19 mouse cellular contexts compared by ENCODE assay signal in the genomic region with DNA sequence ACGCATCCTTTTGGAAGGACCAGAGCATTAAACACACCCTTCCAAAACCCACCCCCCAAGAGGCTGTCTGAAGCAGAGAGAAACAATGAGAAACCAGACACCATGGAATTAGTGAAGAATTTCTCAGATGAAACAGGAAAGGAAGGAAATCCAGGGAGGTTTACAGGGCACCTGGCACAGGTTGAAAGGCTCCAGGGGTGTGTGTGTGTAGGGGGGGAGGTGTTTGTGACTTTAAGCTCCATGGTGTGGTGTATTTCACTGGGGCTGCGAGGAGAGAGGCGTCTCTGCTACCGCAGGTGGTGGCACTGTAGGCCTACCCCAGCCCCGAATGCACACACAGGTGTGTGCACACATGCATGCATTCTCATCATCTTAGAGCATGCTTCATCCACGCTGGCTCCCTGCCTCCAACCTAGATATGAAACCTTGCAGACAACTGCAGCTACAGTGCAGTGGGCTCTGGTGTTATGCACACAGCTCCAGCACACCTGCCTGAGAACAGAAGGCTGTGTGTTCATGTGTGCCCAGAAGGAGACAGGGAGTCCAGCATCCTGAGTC. TPM values are rescaled to one million over a fixed set of nuclear protein-coding genes. Genes with fewer than 3 reads are reported as not detected.
DNase-seq lines count a peak whose midpoint lies in the region; ATAC-seq and TF ChIP-seq lines count a peak whose summit lies in the region.
"Had no signal": no experiment of that assay in that cellular context is flagged by ENCODE, and none has a peak within 500 bp of the region (broad histone marks: within the 10 kb centered on the region; RNA-seq: fewer than 3 reads in every experiment).

No protein-coding gene starts in this region.

- H3K4me2 ChIP-seq in limb, embryonic 12.5 days, result no peak overlapping the region
- no peak overlapping the region for H3K4me2 ChIP-seq in embryonic facial prominence, embryonic 14.5 days (ENCODE audit: low read depth, low read length)
- H3K4me2 ChIP-seq: forebrain, embryonic 12.5 days had no signal

- peak; percentile 7 for DNase-seq in gastrocnemius, adult 2 months
- DNase-seq in gastrocnemius, postnatal 10 days, result no peak
- DNase-seq in limb, embryonic 10.5 days (ENCODE audit: low spot score), result no peak
- DNase-seq in embryonic facial prominence, embryonic 14.5 days (ENCODE audit: low spot score), result peak; percentile 56
- DNase-seq in naive thymus-derived CD4-positive, alpha-beta T cell, adult 2 months (ENCODE audit: low read depth), result peak; percentile 21
- DNase-seq in lung, adult 2 months, result no peak
- DNase-seq: adrenal gland, adult 8-10 months; cerebellum, adult 18-20 months; cerebellum, adult 9-11 months; cerebellum, postnatal 36 days; heart, adult 18-20 months; heart, postnatal 10 days; heart, postnatal 4 days; kidney, adult 2 months had no signal

- intact Hi-C loops in gastrocnemius, adult 2 months (cut with DNase I), result no loop called here

- WGBS in limb, embryonic 12.5 days, result 50% methylated on average over 6 of the region's 6 CpGs
- 75% methylated on average over 6 of the region's 6 CpGs for WGBS in limb, embryonic 10.5 days
- 37% methylated on average over 6 of the region's 6 CpGs for WGBS in embryonic facial prominence, embryonic 14.5 days
- 82% methylated on average over 6 of the region's 6 CpGs for WGBS in lung, adult 2 months

- 0 out of 2 replicates have a peak, but pooled peaks have one; percentile 31 for ATAC-seq in limb, embryonic 12.5 days (ENCODE audit: insufficient number of reproducible peaks, insufficient read depth, low FRiP score, low TSS enrichment, low read depth)
- peak; percentile 84 for ATAC-seq in embryonic facial prominence, embryonic 14.5 days (ENCODE audit: low read depth)
- ATAC-seq: forebrain, embryonic 16.5 days; intestine, embryonic 16.5 days had no signal

- no peak overlapping the region for H3K4me3 ChIP-seq in gastrocnemius, adult 2 months
- no peak overlapping the region for H3K4me3 ChIP-seq in limb, embryonic 12.5 days (replicated peaks)
- no peak overlapping the region for H3K4me3 ChIP-seq in limb, embryonic 10.5 days
- no peak overlapping the region for H3K4me3 ChIP-seq in embryonic facial prominence, embryonic 14.5 days (ENCODE audit: low read depth, low read length)
- H3K4me3 ChIP-seq in lung, adult 2 months (replicated peaks; ENCODE audit: extremely low read depth, low read depth, low read length), result no peak overlapping the region
- H3K4me3 ChIP-seq: forebrain, embryonic 12.5 days; heart, embryonic 10.5 days had no signal

- no peak for TF ChIP-seq CTCF in gastrocnemius, adult 2 months (IDR thresholded peaks at IDR 0.05)
- TF ChIP-seq CTCF in lung, adult 2 months (IDR thresholded peaks at IDR 0.05; ENCODE audit: insufficient read depth, low read length), result no peak

- peaks cover 5% of the 10 kb centered on the region; the same call in 1 of the 2 replicates for H3K9me3 ChIP-seq in limb, embryonic 12.5 days
- H3K9me3 ChIP-seq in limb, embryonic 10.5 days (replicated peaks), result no peaks in the 10 kb centered on the region
- no peaks in the 10 kb centered on the region for H3K9me3 ChIP-seq in embryonic facial prominence, embryonic 14.5 days (ENCODE audit: control insufficient read depth, low read length)
- H3K9me3 ChIP-seq: forebrain, embryonic 12.5 days had no signal

- peaks cover 23% of the 10 kb centered on the region for H3K4me1 ChIP-seq in limb, embryonic 12.5 days (replicated peaks)
- peaks cover 26% of the 10 kb centered on the region for H3K4me1 ChIP-seq in limb, embryonic 10.5 days
- peaks cover 19% of the 10 kb centered on the region for H3K4me1 ChIP-seq in embryonic facial prominence, embryonic 14.5 days (ENCODE audit: control insufficient read depth, insufficient read depth, low read length)
- H3K4me1 ChIP-seq in lung, adult 2 months (ENCODE audit: control insufficient read depth, insufficient read depth, low read length), result peaks cover 7% of the 10 kb centered on the region

- H3K9ac ChIP-seq in limb, embryonic 12.5 days (replicated peaks), result peak overlapping the region; percentile 5
- no peak overlapping the region for H3K9ac ChIP-seq in embryonic facial prominence, embryonic 14.5 days (ENCODE audit: low read depth, low read length)
- H3K9ac ChIP-seq: forebrain, embryonic 12.5 days had no signal

- H3K27me3 ChIP-seq in limb, embryonic 12.5 days, result peaks cover 31% of the 10 kb centered on the region
- peaks cover 80% of the 10 kb centered on the region for H3K27me3 ChIP-seq in limb, embryonic 10.5 days (ENCODE audit: low read depth, poor library complexity, severe bottlenecking)
- H3K27me3 ChIP-seq in embryonic facial prominence, embryonic 14.5 days (replicated peaks; ENCODE audit: control insufficient read depth, insufficient read depth, low read length), result no peaks in the 10 kb centered on the region

- TF ChIP-seq POLR2A in lung, adult 2 months (IDR thresholded peaks at IDR 0.05; ENCODE audit: borderline replicate concordance, extremely low read depth, low read depth, low read length), result no peak

- no peak overlapping the region for H3K27ac ChIP-seq in gastrocnemius, adult 2 months
- no peak overlapping the region for H3K27ac ChIP-seq in limb, embryonic 12.5 days
- H3K27ac ChIP-seq in limb, embryonic 10.5 days, result no peak overlapping the region
- no peak overlapping the region for H3K27ac ChIP-seq in embryonic facial prominence, embryonic 14.5 days (replicated peaks; ENCODE audit: low read depth, low read length)
- H3K27ac ChIP-seq: forebrain, embryonic 12.5 days; heart, embryonic 10.5 days had no signal

- no peaks in the 10 kb centered on the region for H3K36me3 ChIP-seq in limb, embryonic 12.5 days
- no peaks in the 10 kb centered on the region for H3K36me3 ChIP-seq in limb, embryonic 10.5 days
- 0 out of 2 replicates have a peak, but pooled peaks cover 5% of the 10 kb centered on the region for H3K36me3 ChIP-seq in embryonic facial prominence, embryonic 14.5 days (ENCODE audit: control insufficient read depth, insufficient read depth, low read length)
- H3K36me3 ChIP-seq: heart, embryonic 10.5 days had no signal

RNA-seq across cellular contexts. Expression of gene Cbx4, which starts 12.1 kb away (rescaled TPM):
- total RNA-seq in gastrocnemius, adult 2 months (2021), result 1 to 10 TPM; 2.1 to 2.2 TPM
- total RNA-seq in gastrocnemius, postnatal 10 days (2021), result 1 to 10 TPM; 6.2 to 9.1 TPM
- 9.8 and 12.5 TPM in 2 replicates for polyA plus RNA-seq in limb, embryonic 12.5 days (2016; fragmentation: Nextera tagmentation; extraction: Ambion mirVana)
- polyA plus RNA-seq in limb, embryonic 10.5 days (2016; fragmentation: Nextera tagmentation; extraction: Ambion mirVana), result 4.3 and 7.1 TPM in 2 replicates
- polyA plus RNA-seq in embryonic facial prominence, embryonic 14.5 days (2014; fragmentation: Nextera tagmentation; extraction: Ambion mirVana), result 11.0 and 13.5 TPM in 2 replicates
- polyA plus RNA-seq in lung, adult 2 months (2012; rRNA removed), result 16.2 and 16.8 TPM in 2 replicates

RNA-seq across cellular contexts. Expression of gene Cbx8, which starts 33.2 kb away (rescaled TPM):
- 1 to 10 TPM; 1.5 to 1.6 TPM for total RNA-seq in gastrocnemius, adult 2 months (2021)
- 1 to 10 TPM; 2.3 to 4.7 TPM for total RNA-seq in gastrocnemius, postnatal 10 days (2021)
- 11.8 and 13.0 TPM in 2 replicates for polyA plus RNA-seq in limb, embryonic 12.5 days (2016; fragmentation: Nextera tagmentation; extraction: Ambion mirVana)
- 12.2 and 15.1 TPM in 2 replicates for polyA plus RNA-seq in limb, embryonic 10.5 days (2016; fragmentation: Nextera tagmentation; extraction: Ambion mirVana)
- polyA plus RNA-seq in embryonic facial prominence, embryonic 14.5 days (2014; fragmentation: Nextera tagmentation; extraction: Ambion mirVana), result 9.6 and 10.1 TPM in 2 replicates
- 3.8 and 3.9 TPM in 2 replicates for polyA plus RNA-seq in lung, adult 2 months (2012; rRNA removed)

RNA-seq across cellular contexts. Expression of gene Cbx2, which starts 51.2 kb away (rescaled TPM):
- total RNA-seq in gastrocnemius, adult 2 months (2021), result under 1 TPM; 0.69 to 0.95 TPM
- 1 to 10 TPM; 2.3 to 3.0 TPM for total RNA-seq in gastrocnemius, postnatal 10 days (2021)
- polyA plus RNA-seq in limb, embryonic 12.5 days (2016; fragmentation: Nextera tagmentation; extraction: Ambion mirVana), result 121 and 122 TPM in 2 replicates
- polyA plus RNA-seq in limb, embryonic 10.5 days (2016; fragmentation: Nextera tagmentation; extraction: Ambion mirVana), result 151 and 170 TPM in 2 replicates
- polyA plus RNA-seq in embryonic facial prominence, embryonic 14.5 days (2014; fragmentation: Nextera tagmentation; extraction: Ambion mirVana), result 23.9 and 28.3 TPM in 2 replicates
- polyA plus RNA-seq in lung, adult 2 months (2012; rRNA removed), result 2.9 and 4.4 TPM in 2 replicates

Comparison
In these comparisons a context has a peak if more than half of its experiments do, and no peak if none do; other contexts are left out.
1. DNase-seq: peak in gastrocnemius, adult 2 months (single experiment), embryonic facial prominence, embryonic 14.5 days (single experiment) and naive thymus-derived CD4-positive, alpha-beta T cell, adult 2 months (single experiment); none in gastrocnemius, postnatal 10 days (single experiment), limb, embryonic 10.5 days (single experiment) and lung, adult 2 months (single experiment).